Mouse (Mus musculus) liver, embryonic 16.5 days (tissue): ENCODE measurements around the gene Lrrtm4. TPM values are rescaled to one million over a fixed set of nuclear protein-coding genes. Genes with fewer than 3 reads are reported as not detected.

ENCODE experiments used
- ATAC-seq: fragments of 200-750 bp; cut with Nextera tagmentation; 2 replicates; pipeline ENCODE4 v1.8.0; 2017; ENCODE audit warnings: low read depth, mild to moderate bottlenecking, moderate number of reproducible peaks, moderate library complexity
- H3K27ac ChIP-seq: fragments of 300-500 bp; sonication (generic); 2 replicates; pipeline ENCODE4 v1.5.1; 2014; ENCODE audit warnings: mild to moderate bottlenecking, low read length
- H3K27me3 ChIP-seq: fragments of 300-500 bp; sonication (generic); 2 replicates; pipeline ENCODE4 v1.6.1; 2014; ENCODE audit warnings: low read depth, low read length, mixed read lengths; ENCODE audit not compliant: control insufficient read depth, insufficient read depth
- H3K36me3 ChIP-seq: fragments of 300-500 bp; sonication (generic); 2 replicates; pipeline ENCODE4 v1.6.1; 2014; ENCODE audit warnings: mild to moderate bottlenecking; ENCODE audit not compliant: control insufficient read depth, insufficient read depth
- H3K4me1 ChIP-seq: fragments of 300-500 bp; sonication (generic); 2 replicates; pipeline ENCODE4 v1.6.1; 2014; ENCODE audit warnings: low read depth, low read length, mixed read lengths; ENCODE audit not compliant: control insufficient read depth
- H3K4me2 ChIP-seq: fragments of 300-500 bp; sonication (generic); 2 replicates; pipeline ENCODE4 v1.6.1; 2014; ENCODE audit warnings: low read depth, low read length, mixed read lengths
- H3K4me3 ChIP-seq: fragments of 300-500 bp; sonication (generic); 2 replicates; pipeline ENCODE4 v1.5.1; 2014; ENCODE audit warnings: low read depth, mild to moderate bottlenecking, low read length
- H3K9ac ChIP-seq: fragments of 300-500 bp; sonication (generic); 2 replicates; pipeline ENCODE4 v1.6.1; 2014; ENCODE audit warnings: low read depth, low read length
- H3K9me3 ChIP-seq: fragments of 300-500 bp; sonication (generic); replicated peaks from 2 replicates; pipeline ENCODE4 v1.6.1; 2016; ENCODE audit warnings: low read length; ENCODE audit not compliant: control insufficient read depth
- WGBS: fragments of 180-500 bp; shearing (Covaris S2); extraction: QIAGEN DNeasy Blood & Tissue Kit; methylation state at CpG from one replicate; pipeline ENCODE4 v1.1.7; 2014; ENCODE audit not compliant: insufficient replicate concordance; 5-methylcytosine and 5-hydroxymethylcytosine counted together
- polyA plus RNA-seq: library from polyadenylated mRNA; unstranded; fragments of >200 nt; fragmentation: Nextera tagmentation; extraction: Ambion mirVana; gene quantifications from 2 replicates; pipeline ENCODE4 v1.2.1, GENCODE M21; 2015

The Lrrtm4 gene
- polyA plus RNA-seq, 1 experiment from 2014 or later: not detected

GRCm38 (mm10) chr6:80704183-80704582, 685.5 kb downstream of the Lrrtm4 start:
- H3K9me3 ChIP-seq: no peaks in the 10 kb centered on the region
- H3K27me3 ChIP-seq: no peaks in the 10 kb centered on the region
- no peak overlapping the region for H3K9ac ChIP-seq
- no peak overlapping the region for H3K4me2 ChIP-seq
- WGBS: 44% methylated on average over 2 of the region's 2 CpGs
- H3K4me3 ChIP-seq: no peak overlapping the region
- H3K27ac ChIP-seq: no peak overlapping the region
- no peaks in the 10 kb centered on the region for H3K36me3 ChIP-seq
- no peak for ATAC-seq
- H3K4me1 ChIP-seq: no peaks in the 10 kb centered on the region

GRCm38 (mm10) chr6:80720468-80720867, 701.8 kb downstream of the Lrrtm4 start:
- no peaks in the 10 kb centered on the region for H3K4me1 ChIP-seq
- no peaks in the 10 kb centered on the region for H3K27me3 ChIP-seq
- H3K9ac ChIP-seq: no peak overlapping the region
- H3K9me3 ChIP-seq: no peaks in the 10 kb centered on the region
- no peak overlapping the region for H3K4me2 ChIP-seq
- no peaks in the 10 kb centered on the region for H3K36me3 ChIP-seq
- H3K4me3 ChIP-seq: no peak overlapping the region
- WGBS: 76% methylated on average over 5 of the region's 5 CpGs
- ATAC-seq: no peak
- no peak overlapping the region for H3K27ac ChIP-seq

GRCm38 (mm10) chr6:80733416-80733815, 714.7 kb downstream of the Lrrtm4 start:
- no peak overlapping the region for H3K4me3 ChIP-seq

GRCm38 (mm10) chr6:80750769-80751168, 732.1 kb downstream of the Lrrtm4 start:
- H3K27me3 ChIP-seq: no peaks in the 10 kb centered on the region
- ATAC-seq: no peak
- H3K4me2 ChIP-seq: no peak overlapping the region
- H3K9me3 ChIP-seq: no peaks in the 10 kb centered on the region
- 62% methylated on average over 2 of the region's 2 CpGs for WGBS
- H3K27ac ChIP-seq: no peak overlapping the region
- no peak overlapping the region for H3K9ac ChIP-seq
- H3K4me3 ChIP-seq: no peak overlapping the region
- H3K4me1 ChIP-seq: no peaks in the 10 kb centered on the region
- H3K36me3 ChIP-seq: no peaks in the 10 kb centered on the region

More at GRCm38 (mm10) chr6:80733416-80733815, 714.7 kb downstream of the Lrrtm4 start:
- WGBS: 67% methylated on average over 3 of the region's 3 CpGs
- Histone ChIP-seq H3K4me2 (no peak overlapping the region), H3K9ac (no peak overlapping the region), H3K36me3 (no peaks in the 10 kb centered on the region), H3K27me3 (no peaks in the 10 kb centered on the region), H3K9me3 (no peaks in the 10 kb centered on the region), H3K27ac (no peak overlapping the region), H3K4me1 (no peaks in the 10 kb centered on the region)
- ATAC-seq: no peak

- no peaks in the 10 kb centered on the region for H3K27me3 ChIP-seq
- no peak overlapping the region for H3K4me2 ChIP-seq
- ATAC-seq: no peak
- H3K36me3 ChIP-seq: no peaks in the 10 kb centered on the region
- no peak overlapping the region for H3K27ac ChIP-seq
- no peak overlapping the region for H3K9ac ChIP-seq
- WGBS: 57% methylated on average over 5 of the region's 5 CpGs
- H3K4me3 ChIP-seq: no peak overlapping the region
- H3K9me3 ChIP-seq: no peaks in the 10 kb centered on the region
- no peaks in the 10 kb centered on the region for H3K4me1 ChIP-seq
These were observed 742.0 kb downstream of the Lrrtm4 start for GRCm38 (mm10) chr6:80760641-80761204.

- no peak overlapping the region for H3K27ac ChIP-seq
- H3K4me3 ChIP-seq: no peak overlapping the region
- H3K36me3 ChIP-seq: no peaks in the 10 kb centered on the region
- no peak overlapping the region for H3K4me2 ChIP-seq
- H3K4me1 ChIP-seq: no peaks in the 10 kb centered on the region
- no peak for ATAC-seq
- no peaks in the 10 kb centered on the region for H3K27me3 ChIP-seq
- H3K9ac ChIP-seq: no peak overlapping the region
- no peaks in the 10 kb centered on the region for H3K9me3 ChIP-seq
These were observed 767.6 kb downstream of the Lrrtm4 start for GRCm38 (mm10) chr6:80786282-80786681.

- Histone ChIP-seq H3K4me1 (no peaks in the 10 kb centered on the region), H3K27me3 (no peaks in the 10 kb centered on the region), H3K4me3 (no peak overlapping the region), H3K9ac (no peak overlapping the region), H3K4me2 (no peak overlapping the region), H3K9me3 (no peaks in the 10 kb centered on the region), H3K27ac (no peak overlapping the region), H3K36me3 (no peaks in the 10 kb centered on the region)
- no peak for ATAC-seq
- 52% methylated on average over 5 of the region's 5 CpGs for WGBS
These were observed 805.1 kb downstream of the Lrrtm4 start for GRCm38 (mm10) chr6:80823753-80824152.

GRCm38 (mm10) chr6:80839784-80840183, 821.1 kb downstream of the Lrrtm4 start:
- no peaks in the 10 kb centered on the region for H3K9me3 ChIP-seq

GRCm38 (mm10) chr6:80845294-80845693, 826.6 kb downstream of the Lrrtm4 start:
- Histone ChIP-seq H3K9ac (no peak overlapping the region), H3K27me3 (no peaks in the 10 kb centered on the region), H3K4me3 (no peak overlapping the region), H3K36me3 (no peaks in the 10 kb centered on the region), H3K27ac (no peak overlapping the region), H3K9me3 (no peaks in the 10 kb centered on the region), H3K4me2 (no peak overlapping the region), H3K4me1 (no peaks in the 10 kb centered on the region)
- 56% methylated on average over 6 of the region's 6 CpGs for WGBS
- ATAC-seq: no peak

More at GRCm38 (mm10) chr6:80839784-80840183, 821.1 kb downstream of the Lrrtm4 start:
- 58% methylated on average over 2 of the region's 2 CpGs for WGBS
- Histone ChIP-seq H3K9ac (no peak overlapping the region), H3K4me1 (no peaks in the 10 kb centered on the region), H3K27me3 (no peaks in the 10 kb centered on the region), H3K36me3 (no peaks in the 10 kb centered on the region), H3K27ac (no peak overlapping the region), H3K4me2 (no peak overlapping the region), H3K4me3 (no peak overlapping the region)
- ATAC-seq: no peak
